Mouse (Mus musculus): ENCODE results near the gene Trpm8. TPM values are rescaled to one million over a fixed set of nuclear protein-coding genes. Genes with fewer than 3 reads are reported as not detected.
A peak's percentile ranks its signal among the peaks of the same experiment; 100 is the strongest.

The Trpm8 gene
- polyA plus RNA-seq, 1 experiment from 2014 or later = not detected

- 78% methylated on average over 5 of the region's 5 CpGs for WGBS
- Histone ChIP-seq H3K4me1 (no peaks in the 10 kb centered on the region), H3K4me2 (replicated peaks) (no peak overlapping the region), H3K9me3 (peaks cover 88% of the 10 kb centered on the region), H3K27me3 (no peaks in the 10 kb centered on the region), H3K27ac (no peak overlapping the region), H3K4me3 (no peak overlapping the region), H3K9ac (no peak overlapping the region), H3K36me3 (no peaks in the 10 kb centered on the region)
- ATAC-seq (ENCODE audit: insufficient number of reproducible peaks, insufficient read depth, low FRiP score, low TSS enrichment) = no peak
These were observed 27.4 kb upstream of the Trpm8 start for GRCm38 (mm10) chr1:88250023-88250422.

- Histone ChIP-seq H3K36me3 (no peaks in the 10 kb centered on the region), H3K4me2 (replicated peaks) (no peak overlapping the region), H3K4me1 (no peaks in the 10 kb centered on the region), H3K9me3 (peaks cover 91% of the 10 kb centered on the region), H3K27me3 (no peaks in the 10 kb centered on the region), H3K4me3 (no peak overlapping the region), H3K9ac (no peak overlapping the region), H3K27ac (no peak overlapping the region)
- 74% methylated on average over 8 of the region's 8 CpGs for WGBS
- no peak for ATAC-seq (ENCODE audit: insufficient number of reproducible peaks, insufficient read depth, low FRiP score, low TSS enrichment)
These were observed 24.4 kb upstream of the Trpm8 start for GRCm38 (mm10) chr1:88253106-88253505.

DNA sequence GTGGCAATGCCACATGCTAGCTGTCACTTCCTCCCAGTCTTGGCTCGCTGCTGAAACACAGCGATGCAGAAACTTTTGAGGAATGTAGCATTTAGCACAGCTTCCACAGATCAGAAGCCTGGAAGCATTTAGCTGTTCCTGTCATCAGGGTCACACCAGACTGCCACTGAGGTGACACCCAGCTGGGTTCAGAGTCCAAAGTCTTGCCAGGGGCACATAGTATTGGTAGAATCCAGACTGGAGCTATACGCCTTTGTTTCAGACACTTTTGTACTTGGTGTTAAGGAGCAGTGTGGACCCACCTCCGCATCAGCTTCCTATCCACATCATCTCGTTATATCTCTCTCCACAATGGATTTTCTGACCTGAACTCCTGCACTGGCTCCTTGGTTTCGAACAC, 23.9 kb upstream of the Trpm8 start:
- Histone ChIP-seq H3K27ac (no peak overlapping the region), H3K27me3 (no peaks in the 10 kb centered on the region), H3K9me3 (peaks cover 91% of the 10 kb centered on the region), H3K36me3 (no peaks in the 10 kb centered on the region), H3K4me2 (replicated peaks) (no peak overlapping the region), H3K4me3 (no peak overlapping the region), H3K9ac (no peak overlapping the region), H3K4me1 (no peaks in the 10 kb centered on the region)
- WGBS = 68% methylated on average over 6 of the region's 6 CpGs
- ATAC-seq (ENCODE audit: insufficient number of reproducible peaks, insufficient read depth, low FRiP score, low TSS enrichment) = no peak

- peaks cover 80% of the 10 kb centered on the region for H3K9me3 ChIP-seq
- H3K36me3 ChIP-seq = peaks cover 7% of the 10 kb centered on the region
- no peak overlapping the region for H3K9ac ChIP-seq
- no peak overlapping the region for H3K4me2 ChIP-seq (replicated peaks)
- no peak for ATAC-seq (ENCODE audit: insufficient number of reproducible peaks, insufficient read depth, low FRiP score, low TSS enrichment)
- WGBS = 87% methylated on average over 12 of the region's 12 CpGs
- H3K27me3 ChIP-seq = no peaks in the 10 kb centered on the region
- H3K27ac ChIP-seq = no peak overlapping the region
- H3K4me1 ChIP-seq = no peaks in the 10 kb centered on the region
- H3K4me3 ChIP-seq = no peak overlapping the region
These were observed 22.5 kb upstream of the Trpm8 start for GRCm38 (mm10) chr1:88254793-88255465.

GRCm38 (mm10) chr1:88255466-88255857, 22.0 kb upstream of the Trpm8 start:
- WGBS = 52% methylated on average over 2 of the region's 2 CpGs
- H3K9ac ChIP-seq = no peak overlapping the region
- no peak for ATAC-seq (ENCODE audit: insufficient number of reproducible peaks, insufficient read depth, low FRiP score, low TSS enrichment)

DNA sequence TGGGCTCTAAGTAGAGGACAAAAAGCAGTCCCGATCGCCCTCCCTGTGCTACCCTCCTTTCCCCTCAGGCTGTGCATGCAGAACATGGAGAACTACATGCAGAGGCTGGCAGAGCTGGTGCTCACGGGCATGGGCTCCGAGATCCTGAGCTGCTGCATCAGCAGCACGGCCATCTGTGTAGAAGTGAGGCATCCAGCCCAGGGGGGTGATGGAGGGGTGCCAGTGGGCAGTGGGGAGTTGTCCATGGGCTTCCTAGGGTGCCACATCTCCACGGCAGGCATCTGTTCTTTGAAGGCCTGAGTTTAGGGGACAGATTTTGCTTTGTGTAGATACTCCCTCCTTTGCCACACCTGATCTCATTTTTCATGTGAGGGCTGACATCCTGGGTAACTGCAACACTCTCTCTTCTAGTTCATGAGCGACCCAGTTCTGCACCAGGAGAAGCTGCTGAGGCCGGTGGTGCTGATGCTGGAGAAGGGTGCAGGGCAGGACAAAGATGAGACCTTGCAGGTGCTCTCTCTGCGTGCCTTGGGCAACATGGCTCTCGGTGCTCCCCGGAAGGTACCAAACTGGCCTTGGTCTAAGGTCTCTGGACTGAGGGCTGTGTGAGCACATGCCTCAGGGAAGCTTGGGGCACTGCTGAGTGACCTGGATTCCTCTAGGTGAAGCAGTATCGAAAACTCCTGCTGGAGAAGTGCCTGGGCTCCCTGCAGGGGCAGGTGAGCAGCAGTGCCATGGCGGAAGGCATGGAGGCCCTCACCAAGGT, 21.3 kb upstream of the Trpm8 start:
- ATAC-seq (ENCODE audit: insufficient number of reproducible peaks, insufficient read depth, low FRiP score, low TSS enrichment) = no peak
- Histone ChIP-seq H3K36me3 (peaks cover 20% of the 10 kb centered on the region), H3K9ac (no peak overlapping the region), H3K9me3 (peaks cover 73% of the 10 kb centered on the region), H3K27me3 (no peaks in the 10 kb centered on the region), H3K4me2 (replicated peaks) (no peak overlapping the region), H3K4me1 (no peaks in the 10 kb centered on the region), H3K27ac (no peak overlapping the region), H3K4me3 (no peak overlapping the region)
- WGBS = 76% methylated on average over 13 of the region's 13 CpGs

More at GRCm38 (mm10) chr1:88255466-88255857, 22.0 kb upstream of the Trpm8 start:
- Histone ChIP-seq H3K36me3 (peaks cover 13% of the 10 kb centered on the region), H3K4me2 (replicated peaks) (no peak overlapping the region), H3K4me1 (no peaks in the 10 kb centered on the region), H3K27me3 (no peaks in the 10 kb centered on the region), H3K4me3 (no peak overlapping the region), H3K27ac (no peak overlapping the region), H3K9me3 (peaks cover 79% of the 10 kb centered on the region)

DNA sequence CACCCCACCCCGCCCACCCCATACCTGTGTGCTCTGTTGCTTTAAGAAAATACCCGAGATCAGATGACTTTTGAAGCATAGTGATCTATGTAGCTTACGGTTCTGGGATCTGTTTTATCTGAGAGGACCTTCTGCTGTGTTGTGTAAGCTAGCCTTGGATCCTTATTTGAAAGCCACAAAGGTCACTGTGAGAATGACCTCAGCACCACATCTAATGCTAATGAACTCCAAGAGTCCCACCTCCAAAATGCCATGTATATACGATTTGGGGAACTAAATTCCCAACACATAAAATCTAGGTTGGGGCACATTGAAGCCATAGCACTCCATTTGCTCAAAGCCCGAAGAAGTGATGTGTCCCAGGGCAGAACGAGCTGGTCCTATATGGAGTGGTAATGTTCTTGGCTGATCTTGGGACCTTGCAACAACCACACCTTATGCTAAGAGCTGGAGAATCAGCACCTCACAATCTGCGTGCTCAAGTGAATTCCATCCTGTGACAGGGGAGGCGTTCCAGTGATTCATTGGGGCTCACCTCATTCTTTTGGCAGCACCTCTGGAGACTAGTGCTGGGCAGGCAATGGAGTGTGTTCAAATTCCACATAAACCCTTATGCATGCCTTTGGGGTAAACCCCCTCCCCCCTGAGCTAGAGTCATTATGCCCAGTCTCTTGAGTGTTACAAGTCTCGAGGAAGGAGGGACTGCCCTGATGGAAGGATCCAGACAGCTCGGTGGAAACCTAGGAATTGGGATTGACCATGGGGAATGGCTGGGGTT, 20.4 kb upstream of the Trpm8 start:
- H3K4me3 ChIP-seq = no peak overlapping the region
- H3K4me2 ChIP-seq (replicated peaks) = no peak overlapping the region
- no peak overlapping the region for H3K27ac ChIP-seq
- no peak overlapping the region for H3K9ac ChIP-seq
- H3K27me3 ChIP-seq = no peaks in the 10 kb centered on the region
- peaks cover 70% of the 10 kb centered on the region for H3K9me3 ChIP-seq
- WGBS = 79% methylated on average over 10 of the region's 10 CpGs
- H3K4me1 ChIP-seq = no peaks in the 10 kb centered on the region
- no peak for ATAC-seq (ENCODE audit: insufficient number of reproducible peaks, insufficient read depth, low FRiP score, low TSS enrichment)
- H3K36me3 ChIP-seq = peaks cover 29% of the 10 kb centered on the region

GRCm38 (mm10) chr1:88257681-88258080, 19.8 kb upstream of the Trpm8 start:
- Histone ChIP-seq H3K27me3 (no peaks in the 10 kb centered on the region), H3K9ac (no peak overlapping the region), H3K36me3 (peaks cover 35% of the 10 kb centered on the region), H3K4me1 (no peaks in the 10 kb centered on the region), H3K27ac (no peak overlapping the region), H3K9me3 (peaks cover 64% of the 10 kb centered on the region), H3K4me2 (replicated peaks) (no peak overlapping the region), H3K4me3 (no peak overlapping the region)
- no peak for ATAC-seq (ENCODE audit: insufficient number of reproducible peaks, insufficient read depth, low FRiP score, low TSS enrichment)
- WGBS = 81% methylated on average over 6 of the region's 6 CpGs

GRCm38 (mm10) chr1:88258361-88258760, 19.1 kb upstream of the Trpm8 start:
- Histone ChIP-seq H3K4me2 (replicated peaks) (no peak overlapping the region), H3K4me1 (no peaks in the 10 kb centered on the region), H3K4me3 (no peak overlapping the region), H3K27me3 (no peaks in the 10 kb centered on the region), H3K27ac (no peak overlapping the region), H3K9me3 (peaks cover 58% of the 10 kb centered on the region), H3K36me3 (peaks cover 42% of the 10 kb centered on the region), H3K9ac (no peak overlapping the region)
- WGBS = 65% methylated on average over 6 of the region's 6 CpGs
- ATAC-seq (ENCODE audit: insufficient number of reproducible peaks, insufficient read depth, low FRiP score, low TSS enrichment) = no peak

DNA sequence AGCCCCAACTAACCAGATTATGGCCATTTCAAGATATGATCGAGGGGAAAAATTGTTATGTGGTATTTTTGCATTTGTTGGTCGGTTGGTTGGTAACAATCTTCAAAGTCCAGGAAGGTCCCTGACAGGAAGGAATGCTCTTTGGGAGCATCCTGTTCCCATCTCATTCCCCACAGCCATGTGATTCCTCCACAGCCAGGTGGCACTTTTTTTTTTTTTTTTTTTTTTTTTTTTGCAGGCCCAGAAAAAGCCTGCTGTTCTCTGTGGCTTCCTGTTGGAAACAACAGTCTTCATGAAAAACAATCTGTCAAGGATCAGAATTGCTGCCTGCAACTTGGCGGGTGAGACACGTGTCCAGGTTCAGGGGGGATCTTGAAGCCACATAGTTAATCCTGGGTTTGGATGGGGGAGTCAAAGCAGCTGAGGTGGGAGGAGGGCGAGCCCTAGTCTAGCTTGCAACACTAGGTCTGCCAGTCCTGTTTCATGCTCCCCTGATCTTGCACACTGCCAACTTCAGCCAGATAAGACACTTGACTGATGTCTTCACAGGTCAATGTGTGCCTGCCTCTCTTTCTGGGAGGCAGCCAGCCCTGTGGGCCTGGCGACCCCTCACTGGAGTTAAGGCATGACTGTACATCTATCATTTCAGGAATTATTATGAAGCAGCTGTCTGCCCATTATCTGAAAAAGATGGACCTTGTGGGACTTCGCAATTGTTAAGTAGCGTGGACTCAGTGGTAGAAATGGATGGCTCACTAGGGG, 18.4 kb upstream of the Trpm8 start:
- Histone ChIP-seq H3K27me3 (no peaks in the 10 kb centered on the region), H3K4me2 (replicated peaks) (no peak overlapping the region), H3K9ac (no peak overlapping the region), H3K36me3 (peaks cover 49% of the 10 kb centered on the region), H3K4me1 (no peaks in the 10 kb centered on the region), H3K27ac (no peak overlapping the region), H3K9me3 (peaks cover 54% of the 10 kb centered on the region), H3K4me3 (no peak overlapping the region)
- no peak for ATAC-seq (ENCODE audit: insufficient number of reproducible peaks, insufficient read depth, low FRiP score, low TSS enrichment)
- whole genome bisulfite sequencing = 79% methylated on average over 8 of the region's 8 CpGs

GRCm38 (mm10) chr1:88259643-88260024, 17.8 kb upstream of the Trpm8 start:
- Histone ChIP-seq H3K36me3 (peaks cover 55% of the 10 kb centered on the region), H3K9me3 (peaks cover 51% of the 10 kb centered on the region)
- 0 out of 2 replicates have a peak, but pooled peaks have one; percentile 0 for ATAC-seq (ENCODE audit: insufficient number of reproducible peaks, insufficient read depth, low FRiP score, low TSS enrichment)

More at GRCm38 (mm10) chr1:88259643-88260024, 17.8 kb upstream of the Trpm8 start:
- H3K27ac ChIP-seq = no peak overlapping the region
- H3K9ac ChIP-seq = no peak overlapping the region
- H3K27me3 ChIP-seq = no peaks in the 10 kb centered on the region
- no peaks in the 10 kb centered on the region for H3K4me1 ChIP-seq
- no peak overlapping the region for H3K4me2 ChIP-seq (replicated peaks)
- 75% methylated on average over 4 of the region's 4 CpGs for WGBS
- H3K4me3 ChIP-seq = no peak overlapping the region

Measured in embryonic facial prominence, embryonic 12.5 days (tissue).